Comparison of ENCODE assay signal across 19 mouse cellular contexts in genomic region chr10:117461791-117462516, GRCm38 (mm10).
DNase-seq lines count a peak whose midpoint lies in the region; ATAC-seq lines count a peak whose summit lies in the region.
"Had no signal": no experiment of that assay in that cellular context is flagged by ENCODE, and none has a peak within 500 bp of the region (broad histone marks: within the 10 kb centered on the region; RNA-seq: fewer than 3 reads in every experiment).

No protein-coding gene starts in this region.

- ATAC-seq in heart, embryonic 14.5 days (ENCODE audit: insufficient number of reproducible peaks, insufficient read depth, low FRiP score, low read depth) = 0 out of 2 replicates have a peak, but pooled peaks have one; percentile 54
- no peak for ATAC-seq in megakaryocyte, adult 5-6 weeks (ENCODE audit: poor library complexity, severe bottlenecking)
- peak; percentile 95 for ATAC-seq in common myeloid progenitor, adult 5-6 weeks (replicated peaks; ENCODE audit: low read depth, poor library complexity, severe bottlenecking)
- peak; percentile 90 for ATAC-seq in megakaryocyte-erythroid progenitor cell, adult 5-6 weeks (replicated peaks; ENCODE audit: low FRiP score, low TSS enrichment, poor library complexity, severe bottlenecking)
- ATAC-seq: hindbrain, embryonic 16.5 days had no signal

- 29% methylated on average over 11 of the region's 11 CpGs for WGBS in heart, embryonic 14.5 days

- no peak overlapping the region for H3K4me3 ChIP-seq in heart, embryonic 14.5 days (ENCODE audit: control insufficient read depth in 1 of 2, insufficient read depth in 1 of 2, low read depth in 1 of 2, low read length in 2 of 2)
- peak overlapping the region; percentile 9 for H3K4me3 ChIP-seq in megakaryocyte, embryonic 14.5 days (replicated peaks)
- H3K4me3 ChIP-seq: forebrain, embryonic 12.5 days; limb, embryonic 10.5 days; midbrain, embryonic 10.5 days had no signal

- H3K36me3 ChIP-seq in heart, embryonic 14.5 days (ENCODE audit: control insufficient read depth, insufficient read depth, low read length) = no peaks in the 10 kb centered on the region
- H3K36me3 ChIP-seq in megakaryocyte, embryonic 14.5 days (replicated peaks; ENCODE audit: low read length) = no peaks in the 10 kb centered on the region
- H3K36me3 ChIP-seq: forebrain, embryonic 12.5 days; G1E; limb, embryonic 10.5 days; midbrain, embryonic 10.5 days had no signal

- no peak overlapping the region for H3K4me2 ChIP-seq in heart, embryonic 14.5 days (ENCODE audit: low read length)
- H3K4me2 ChIP-seq: forebrain, embryonic 12.5 days had no signal

- DNase-seq in heart, postnatal 36 days = no peak
- DNase-seq in frontal cortex, adult 2 months (ENCODE audit: extremely low spot score in 1 of 2, low spot score in 1 of 2) = no peak
- DNase-seq: adrenal gland, postnatal 14 days; cerebellum, adult 2 months; gastrocnemius, postnatal 36 days; kidney, postnatal 25 days; right cerebral cortex, postnatal 14 days; thymus, postnatal 36 days had no signal

- H3K9ac ChIP-seq in heart, embryonic 14.5 days (ENCODE audit: low read length) = no peak overlapping the region
- H3K9ac ChIP-seq: forebrain, embryonic 12.5 days had no signal

- intact Hi-C loops in heart, postnatal 36 days (cut with DNase I) = no loop called here

- H3K27ac ChIP-seq in heart, embryonic 14.5 days (replicated peaks in 1 of 2; ENCODE audit: control insufficient read depth in 1 of 2, insufficient read depth in 1 of 2, low read depth in 2 of 2, low read length in 2 of 2) = no peak overlapping the region
- H3K27ac ChIP-seq: forebrain, embryonic 12.5 days; limb, embryonic 10.5 days; midbrain, embryonic 10.5 days; stomach, postnatal 0 days had no signal

- peaks cover 6% of the 10 kb centered on the region in 2 experiments; a peak in 2 of 4 replicates for H3K4me1 ChIP-seq in heart, embryonic 14.5 days (ENCODE audit: control insufficient read depth in 2 of 2, insufficient read depth in 2 of 2, low read length in 2 of 2)
- H3K4me1 ChIP-seq in megakaryocyte, embryonic 14.5 days = peaks cover 8% of the 10 kb centered on the region
- H3K4me1 ChIP-seq: forebrain, embryonic 12.5 days; midbrain, embryonic 10.5 days had no signal

- no peaks in the 10 kb centered on the region for H3K9me3 ChIP-seq in heart, embryonic 14.5 days (ENCODE audit: control insufficient read depth, low read length)
- H3K9me3 ChIP-seq in megakaryocyte, embryonic 14.5 days = 0 out of 2 replicates have a peak, but pooled peaks cover 4% of the 10 kb centered on the region
- H3K9me3 ChIP-seq: forebrain, embryonic 12.5 days; G1E; limb, embryonic 10.5 days; midbrain, embryonic 10.5 days had no signal

- no peaks in the 10 kb centered on the region for H3K27me3 ChIP-seq in heart, embryonic 14.5 days (ENCODE audit: control insufficient read depth, insufficient read depth, low read length)
- H3K27me3 ChIP-seq in megakaryocyte, embryonic 14.5 days (replicated peaks) = peaks cover 11% of the 10 kb centered on the region
- H3K27me3 ChIP-seq: forebrain, embryonic 12.5 days had no signal
